Mouse (Mus musculus) retina, embryonic 14.5 days (tissue): ENCODE data around the gene Dennd4b.
"Not testable (repeated sequence)": the region's sequence is repeated elsewhere in the genome, so short reads cannot be mapped to it uniquely, and the experiment has no call there.

ENCODE experiments used
- DNase-seq: peaks from one replicate; pipeline ENCODE4 v3.0.0-alpha.2; 2015; ENCODE audit warnings: low spot score

Dennd4b gene

GRCm38 (mm10) chr3:90279216-90279615 lies 14.2 kb downstream of the Dennd4b start:
- no peak for DNase-seq

GRCm38 (mm10) chr3:90279743-90280142 lies 14.8 kb downstream of the Dennd4b start:
- DNase-seq, result no peak

- no peak for DNase-seq
Measured at GRCm38 (mm10) chr3:90280708-90281107, 15.7 kb downstream of the Dennd4b start.

GRCm38 (mm10) chr3:90284150-90284549 lies 19.2 kb downstream of the Dennd4b start:
- DNase-seq, result no peak

- DNase-seq, result not testable (repeated sequence)
Measured at GRCm38 (mm10) chr3:90289403-90289802, 24.4 kb downstream of the Dennd4b start.

- DNase-seq, result no peak
Measured at GRCm38 (mm10) chr3:90290602-90291001, 25.6 kb downstream of the Dennd4b start.

GRCm38 (mm10) chr3:90291982-90292344 lies 27.0 kb downstream of the Dennd4b start:
- no peak for DNase-seq

- DNase-seq, result peak; percentile 100
Measured at GRCm38 (mm10) chr3:90292345-90293275, 27.6 kb downstream of the Dennd4b start, which contains the start of gene Gatad2b. TSS of gene Gatad2b (plus strand) at chr3:90293178.

- peak; percentile 79 for DNase-seq
Measured at GRCm38 (mm10) chr3:90293352-90294063, 28.5 kb downstream of the Dennd4b start.

- DNase-seq, result peak; percentile 27
Measured at GRCm38 (mm10) chr3:90294064-90294440, 29.1 kb downstream of the Dennd4b start.

GRCm38 (mm10) chr3:90294651-90295050 lies 29.7 kb downstream of the Dennd4b start:
- DNase-seq, result no peak

- no peak for DNase-seq
Measured at GRCm38 (mm10) chr3:90305801-90306200, 40.8 kb downstream of the Dennd4b start.

GRCm38 (mm10) chr3:90309589-90309988 lies 44.6 kb downstream of the Dennd4b start:
- DNase-seq, result no peak

- DNase-seq, result peak; percentile 32
Measured at GRCm38 (mm10) chr3:90313367-90313766, 48.4 kb downstream of the Dennd4b start.

GRCm38 (mm10) chr3:90314241-90314640 lies 49.3 kb downstream of the Dennd4b start:
- DNase-seq, result no peak

- no peak for DNase-seq
Measured at GRCm38 (mm10) chr3:90322289-90322688, 57.3 kb downstream of the Dennd4b start.

- DNase-seq, result peak; percentile 69
Measured at GRCm38 (mm10) chr3:90323119-90323518, 58.1 kb downstream of the Dennd4b start.
